Mouse (Mus musculus): ENCODE measurements at regions not wholly inside any gene's neighbourhood (a gene's known extent, or its start where the extent isn't known, plus 50 kb on each side); places are given as distances from the start of the nearest gene placed in this dataset.
"Not testable (repeated sequence)": the region's sequence is repeated elsewhere in the genome, so short reads cannot be mapped to it uniquely, and the experiment has no call there.

DNA sequence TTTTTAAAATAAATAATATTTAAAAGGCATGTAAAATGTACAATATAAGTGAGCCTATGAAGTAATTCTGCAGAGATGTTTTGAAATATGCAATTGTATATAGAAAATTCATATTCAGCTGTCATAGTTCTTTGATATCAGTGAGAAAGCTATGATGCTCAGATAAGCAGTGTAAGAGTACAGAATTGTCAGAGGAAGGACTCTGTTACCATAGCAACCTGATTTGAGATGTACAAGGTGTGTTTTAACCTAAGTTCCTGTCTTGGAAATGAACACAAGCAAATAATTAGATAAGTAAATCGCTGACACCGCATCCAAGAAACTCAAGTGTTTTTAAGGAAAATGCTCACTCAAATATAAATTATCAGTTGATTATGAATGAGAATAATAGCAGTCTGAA lies 271.8 kb downstream of the Gabrg2 start:
- DNase-seq (ENCODE audit: low spot score), result no peak

DNA sequence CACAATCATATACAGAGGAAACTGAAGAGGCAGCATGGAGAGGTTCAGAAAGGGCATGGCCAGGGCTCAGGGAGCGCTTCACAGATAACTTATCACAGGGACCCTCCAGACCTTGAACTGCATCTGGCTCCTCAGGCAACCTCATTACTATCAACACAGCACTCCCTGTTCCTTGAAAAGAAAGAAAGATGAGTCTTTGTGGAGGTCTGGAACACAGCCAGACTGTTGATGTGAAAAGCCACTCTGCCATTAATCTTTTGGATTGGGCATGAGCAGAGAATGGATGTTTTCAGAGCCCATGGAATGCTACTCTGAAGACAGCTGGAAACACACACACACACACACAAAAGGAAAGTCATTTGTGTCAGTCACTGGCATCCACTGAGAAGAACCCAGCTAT lies 284.0 kb downstream of the Gabrg2 start:
- no peak for DNase-seq (ENCODE audit: low spot score)

DNA sequence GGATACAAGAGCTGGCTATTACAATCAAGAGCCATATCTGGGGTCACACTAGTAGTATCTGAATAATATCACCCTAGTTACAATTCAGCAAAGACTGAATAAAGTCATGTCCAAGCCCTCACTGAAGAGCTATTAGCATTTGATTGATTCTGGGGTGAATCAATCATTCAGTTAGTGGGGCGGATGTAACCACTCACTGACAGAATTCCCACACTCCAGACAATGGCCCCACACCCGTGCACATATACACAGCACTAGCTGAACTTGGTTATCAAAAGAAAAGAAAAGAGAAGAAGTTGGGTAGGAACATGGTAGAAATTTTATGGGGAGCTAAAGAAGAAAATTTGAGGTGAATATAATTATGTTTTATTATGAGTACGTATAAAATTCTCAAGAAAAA lies 310.0 kb downstream of the Gabrg2 start:
- no peak for DNase-seq (ENCODE audit: low spot score)

DNA sequence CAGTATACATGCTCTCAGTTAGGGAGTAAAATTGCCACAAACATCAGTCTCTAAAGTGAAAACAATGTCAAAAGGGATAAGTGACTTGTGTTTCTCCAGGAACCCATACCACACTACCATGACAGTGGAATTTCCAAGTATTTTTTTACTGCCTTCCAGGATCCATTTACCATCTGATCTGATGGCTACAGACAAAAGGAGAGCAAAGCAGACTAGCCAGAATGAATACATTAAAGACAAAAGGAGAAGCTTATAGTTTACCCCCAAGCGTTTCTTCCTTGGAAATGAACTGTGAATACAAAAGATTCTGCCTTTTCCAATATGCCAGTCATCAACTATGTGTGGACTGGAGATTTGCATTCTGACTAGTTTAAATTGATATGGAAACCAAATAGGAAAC lies 317.7 kb downstream of the Gabrg2 start:
- DNase-seq (ENCODE audit: low spot score), result no peak

DNA sequence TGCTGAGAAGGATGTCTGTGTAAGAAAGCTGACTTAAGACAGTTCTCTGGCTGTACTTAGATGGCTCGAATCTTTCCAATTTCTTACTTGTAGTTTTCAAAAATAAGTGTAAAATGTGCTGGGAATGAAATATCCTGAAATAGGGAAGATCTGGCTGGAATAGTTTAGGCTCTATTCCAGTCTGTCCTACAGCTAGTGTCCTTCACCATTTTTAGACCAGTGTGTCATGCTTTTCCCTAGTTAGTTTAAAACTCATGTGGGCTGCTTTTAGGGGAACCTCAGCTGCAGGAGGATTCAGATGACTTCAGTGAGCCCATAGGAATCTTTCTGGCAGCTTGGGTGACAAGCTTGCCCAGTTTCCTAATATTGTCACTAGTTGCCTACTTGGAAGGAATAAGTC lies 348.1 kb downstream of the Gabrg2 start:
- DNase-seq (ENCODE audit: low spot score), result no peak

DNA sequence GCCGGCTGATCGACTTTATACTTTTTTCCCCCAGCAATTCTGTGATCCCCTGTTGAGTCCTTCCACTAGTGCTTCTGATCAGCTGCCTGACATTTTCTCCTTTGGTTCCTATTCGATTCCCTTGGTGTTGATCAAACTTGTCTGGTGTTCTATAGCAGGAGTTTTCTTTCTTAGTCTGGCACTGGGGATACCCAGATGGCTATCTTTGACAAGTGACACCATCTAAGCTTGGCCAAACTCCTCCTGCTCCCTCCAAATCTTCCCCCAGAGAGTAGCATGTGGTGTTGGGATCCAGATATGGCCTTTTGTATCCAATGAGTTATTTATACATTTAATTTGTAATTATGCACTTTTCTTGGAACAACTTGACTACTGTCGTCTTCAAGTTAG lies 355.2 kb downstream of the Gabrg2 start:
- no peak for DNase-seq (ENCODE audit: low spot score)

DNA sequence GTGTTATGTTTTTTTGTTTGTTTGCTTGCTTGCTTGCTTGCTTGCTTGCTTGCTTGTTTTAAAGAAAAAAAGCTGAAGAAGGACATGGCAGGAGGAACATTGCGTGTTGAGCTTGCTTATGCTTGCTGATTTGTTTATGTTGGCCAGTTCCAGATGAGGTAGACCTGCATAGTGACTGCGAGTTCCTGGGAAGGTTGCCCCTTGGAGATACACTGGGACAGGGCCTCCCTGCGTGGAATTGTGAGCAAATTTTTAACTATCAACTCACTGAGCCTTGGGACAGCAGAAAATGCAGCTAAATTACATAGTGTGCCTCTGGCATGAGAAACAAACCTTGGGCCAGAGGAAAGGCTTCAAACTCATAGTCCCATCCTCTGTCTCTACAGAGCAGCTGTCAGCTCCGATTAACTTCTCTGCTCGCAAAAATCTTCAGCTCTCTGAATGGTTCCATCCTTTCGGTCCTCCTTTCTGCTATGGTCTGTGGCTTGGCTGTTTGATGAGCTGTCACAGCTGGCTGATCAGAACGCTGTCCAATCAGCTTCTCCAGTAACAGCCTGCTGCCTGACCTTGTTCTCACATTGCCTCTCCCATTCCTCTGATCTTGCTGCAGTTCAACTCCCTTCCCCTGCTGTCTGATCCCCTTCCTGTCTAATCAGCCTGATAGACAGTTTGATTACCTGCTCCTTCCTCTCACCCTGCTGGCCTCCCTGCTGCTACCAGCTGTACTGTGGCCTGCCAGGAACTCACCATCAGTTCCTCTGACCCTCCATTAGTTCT lies 355.7 kb downstream of the Gabrg2 start:
- no peak for DNase-seq (ENCODE audit: low spot score)

DNA sequence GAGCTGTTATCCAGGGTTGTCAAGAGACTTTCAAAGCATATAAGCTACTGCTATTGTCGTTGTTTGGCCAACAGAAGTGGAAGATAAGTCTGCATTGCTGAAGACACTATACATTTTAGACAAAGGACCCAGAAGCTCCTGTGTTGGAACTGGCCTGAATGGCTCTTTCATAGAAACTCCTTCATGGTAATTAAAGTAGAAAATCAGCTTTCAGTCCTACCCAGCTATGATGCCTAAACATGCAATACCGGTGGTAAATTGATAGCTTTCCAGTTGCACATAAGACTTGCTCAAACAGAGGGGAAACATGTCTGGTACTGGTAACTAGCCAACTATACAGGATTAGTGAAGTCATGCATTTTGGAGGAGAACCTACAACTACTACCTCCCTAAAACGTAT lies 356.6 kb downstream of the Gabrg2 start:
- DNase-seq (ENCODE audit: low spot score), result no peak

DNA sequence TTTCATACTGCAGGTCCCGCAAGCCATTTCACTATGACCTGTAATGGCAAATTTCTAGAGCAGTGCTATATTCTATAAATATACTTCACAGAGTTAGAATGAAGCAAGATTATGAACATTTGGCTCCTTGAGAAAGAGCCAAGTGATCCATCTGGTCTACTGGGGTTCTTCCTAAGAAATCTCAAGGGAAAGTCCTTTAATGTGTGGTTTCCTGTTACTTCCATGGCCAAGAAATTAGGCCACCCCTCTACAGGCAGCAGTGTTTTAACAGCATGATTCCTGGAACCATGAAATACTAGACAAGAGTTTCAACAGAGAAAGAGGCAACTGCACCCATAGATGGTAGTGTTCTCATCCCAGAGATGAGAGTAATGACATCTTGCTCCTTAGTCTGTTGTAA lies 401.7 kb downstream of the Gabrg2 start:
- peak; percentile 4 for DNase-seq (ENCODE audit: low spot score)

DNA sequence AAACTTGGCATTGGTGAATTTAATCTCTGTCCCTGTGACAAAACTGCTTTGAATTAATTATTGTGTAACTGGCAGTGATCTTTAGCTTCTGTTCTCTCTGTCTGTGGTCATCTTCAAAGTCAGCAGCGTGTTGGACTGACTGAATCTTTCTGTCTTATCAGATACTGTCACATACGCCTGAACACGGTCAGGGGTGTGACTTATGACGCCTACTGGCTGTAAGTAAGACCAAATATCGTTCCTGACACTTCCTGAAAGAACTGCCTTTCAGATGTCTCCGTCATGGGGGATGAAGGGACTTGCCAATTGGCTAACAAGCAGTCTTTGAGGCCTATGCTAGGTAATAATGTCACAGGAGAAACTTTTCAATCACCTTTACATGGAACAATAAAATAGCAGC lies 402.2 kb downstream of the Gabrg2 start:
- no peak for DNase-seq (ENCODE audit: low spot score)

DNA sequence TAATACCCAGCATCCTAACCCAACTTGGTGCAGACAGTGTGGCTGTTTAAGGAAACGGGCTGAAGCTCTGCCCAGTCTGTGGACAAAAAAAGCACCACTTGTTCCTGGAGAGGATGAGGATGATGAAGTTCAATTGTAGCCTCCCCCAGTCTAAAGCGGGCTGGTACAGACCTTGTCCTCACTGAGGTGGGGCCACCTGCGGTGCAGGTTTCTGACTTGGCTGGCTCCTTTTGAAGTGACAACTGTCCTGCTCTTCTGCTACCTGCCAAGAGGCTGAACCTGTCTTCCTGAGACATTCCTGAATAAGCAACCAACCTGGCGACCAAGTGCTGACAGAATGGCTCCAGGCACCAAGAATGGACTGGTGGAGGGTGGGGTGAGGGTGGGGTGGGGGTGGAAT lies 409.2 kb downstream of the Gabrg2 start:
- DNase-seq (ENCODE audit: low spot score), result not testable (repeated sequence)
